Mouse (Mus musculus): ENCODE data around the gene Shkbp1. TPM values are rescaled to one million over a fixed set of nuclear protein-coding genes. Genes with fewer than 3 reads are reported as not detected.

The Shkbp1 gene
- polyA plus RNA-seq, 1 experiment, result 44.5 TPM

- H3K9ac ChIP-seq (ENCODE audit: low read depth, poor library complexity, severe bottlenecking), result peak within 1 kb of the TSS; percentile 78
- H3K27me3 ChIP-seq (ENCODE audit: control insufficient read depth, insufficient read depth, low read length, poor library complexity, severe bottlenecking), result no peaks in the 10 kb centered on the region
- peak within 1 kb of the TSS; percentile 75 for H3K4me3 ChIP-seq (ENCODE audit: low read depth, low read length)
- H3K4me1 ChIP-seq (ENCODE audit: control insufficient read depth, insufficient read depth, low read length), result no peaks in the 10 kb centered on the region
- H3K36me3 ChIP-seq (ENCODE audit: control insufficient read depth, insufficient read depth, low read length, poor library complexity, severe bottlenecking), result 0 out of 2 replicates have a peak, but pooled peaks cover 3% of the 10 kb centered on the region
- H3K9me3 ChIP-seq (replicated peaks; ENCODE audit: control insufficient read depth, insufficient read depth, low read length, poor library complexity, severe bottlenecking), result no peaks in the 10 kb centered on the region
- H3K27ac ChIP-seq (ENCODE audit: insufficient read depth, low read length), result peak within 1 kb of the TSS; percentile 65
- TF ChIP-seq POLR2A (IDR thresholded peaks at IDR 0.05; ENCODE audit: insufficient read depth, low read length) (peak; percentile 6), CTCF (IDR thresholded peaks at IDR 0.05; ENCODE audit: low read depth, low read length) (no peak)
These were observed 1.2 kb upstream of the Shkbp1 start, which contains the start of gene Gm20479 for GRCm38 (mm10) chr7:27356861-27357594. Gene Gm20479 (minus strand): TSS chr7:27357419.

- Histone ChIP-seq H3K27me3 (ENCODE audit: control insufficient read depth, insufficient read depth, low read length, poor library complexity, severe bottlenecking) (no peaks in the 10 kb centered on the region), H3K4me3 (ENCODE audit: low read depth, low read length) (peak overlapping the region; percentile 75), H3K9ac (ENCODE audit: low read depth, poor library complexity, severe bottlenecking) (peak overlapping the region; percentile 78)
These were observed 429 bp upstream of the Shkbp1 start for GRCm38 (mm10) chr7:27356248-27356647.

GRCm38 (mm10) chr7:27355261-27355660, 558 bp downstream of the Shkbp1 start:
- Histone ChIP-seq H3K9ac (ENCODE audit: low read depth, poor library complexity, severe bottlenecking) (peak overlapping the region; percentile 78), H3K9me3 (replicated peaks; ENCODE audit: control insufficient read depth, insufficient read depth, low read length, poor library complexity, severe bottlenecking) (no peaks in the 10 kb centered on the region), H3K27ac (ENCODE audit: insufficient read depth, low read length) (peak overlapping the region; percentile 59), H3K36me3 (ENCODE audit: control insufficient read depth, insufficient read depth, low read length, poor library complexity, severe bottlenecking) (peaks cover 5% of the 10 kb centered on the region), H3K4me3 (ENCODE audit: low read depth, low read length) (peak overlapping the region; percentile 92), H3K4me1 (ENCODE audit: control insufficient read depth, insufficient read depth, low read length) (no peaks in the 10 kb centered on the region), H3K27me3 (ENCODE audit: control insufficient read depth, insufficient read depth, low read length, poor library complexity, severe bottlenecking) (no peaks in the 10 kb centered on the region)
- TF ChIP-seq CTCF (IDR thresholded peaks at IDR 0.05; ENCODE audit: low read depth, low read length) (no peak), EP300 (IDR thresholded peaks at IDR 0.05; ENCODE audit: insufficient read depth, low read depth, low read length) (no peak), POLR2A (IDR thresholded peaks at IDR 0.05; ENCODE audit: insufficient read depth, low read length) (no peak)

More at GRCm38 (mm10) chr7:27356248-27356647, 429 bp upstream of the Shkbp1 start:
- Histone ChIP-seq H3K36me3 (ENCODE audit: control insufficient read depth, insufficient read depth, low read length, poor library complexity, severe bottlenecking) (0 out of 2 replicates have a peak, but pooled peaks cover 3% of the 10 kb centered on the region), H3K27ac (ENCODE audit: insufficient read depth, low read length) (peak overlapping the region; percentile 65), H3K9me3 (replicated peaks; ENCODE audit: control insufficient read depth, insufficient read depth, low read length, poor library complexity, severe bottlenecking) (no peaks in the 10 kb centered on the region), H3K4me1 (ENCODE audit: control insufficient read depth, insufficient read depth, low read length) (no peaks in the 10 kb centered on the region)
- TF ChIP-seq POLR2A (IDR thresholded peaks at IDR 0.05; ENCODE audit: insufficient read depth, low read length) (no peak), EP300 (IDR thresholded peaks at IDR 0.05; ENCODE audit: insufficient read depth, low read depth, low read length) (no peak), CTCF (IDR thresholded peaks at IDR 0.05; ENCODE audit: low read depth, low read length) (no peak)

GRCm38 (mm10) chr7:27354783-27355182, 1.0 kb downstream of the Shkbp1 start:
- H3K4me3 ChIP-seq (ENCODE audit: low read depth, low read length), result peak overlapping the region; percentile 46
- TF ChIP-seq CTCF (IDR thresholded peaks at IDR 0.05; ENCODE audit: low read depth, low read length) (no peak), POLR2A (IDR thresholded peaks at IDR 0.05; ENCODE audit: insufficient read depth, low read length) (no peak), EP300 (IDR thresholded peaks at IDR 0.05; ENCODE audit: insufficient read depth, low read depth, low read length) (no peak)
- H3K9ac ChIP-seq (ENCODE audit: low read depth, poor library complexity, severe bottlenecking), result peak overlapping the region; percentile 78
- peaks cover 5% of the 10 kb centered on the region for H3K36me3 ChIP-seq (ENCODE audit: control insufficient read depth, insufficient read depth, low read length, poor library complexity, severe bottlenecking)
- H3K4me1 ChIP-seq (ENCODE audit: control insufficient read depth, insufficient read depth, low read length), result no peaks in the 10 kb centered on the region
- peak overlapping the region; percentile 42; the same call in 1 of the 2 replicates for H3K27ac ChIP-seq (ENCODE audit: insufficient read depth, low read length)
- H3K9me3 ChIP-seq (replicated peaks; ENCODE audit: control insufficient read depth, insufficient read depth, low read length, poor library complexity, severe bottlenecking), result no peaks in the 10 kb centered on the region
- no peaks in the 10 kb centered on the region for H3K27me3 ChIP-seq (ENCODE audit: control insufficient read depth, insufficient read depth, low read length, poor library complexity, severe bottlenecking)

GRCm38 (mm10) chr7:27354144-27354543, 1.7 kb downstream of the Shkbp1 start:
- H3K27ac ChIP-seq (ENCODE audit: insufficient read depth, low read length), result no peak overlapping the region
- no peaks in the 10 kb centered on the region for H3K4me1 ChIP-seq (ENCODE audit: control insufficient read depth, insufficient read depth, low read length)
- H3K9ac ChIP-seq (ENCODE audit: low read depth, poor library complexity, severe bottlenecking), result peak overlapping the region; percentile 78
- TF ChIP-seq POLR2A (IDR thresholded peaks at IDR 0.05; ENCODE audit: insufficient read depth, low read length), result no peak
- no peak for TF ChIP-seq CTCF (IDR thresholded peaks at IDR 0.05; ENCODE audit: low read depth, low read length)
- no peak for TF ChIP-seq EP300 (IDR thresholded peaks at IDR 0.05; ENCODE audit: insufficient read depth, low read depth, low read length)
- peak overlapping the region; percentile 53 for H3K4me3 ChIP-seq (ENCODE audit: low read depth, low read length)
- no peaks in the 10 kb centered on the region for H3K27me3 ChIP-seq (ENCODE audit: control insufficient read depth, insufficient read depth, low read length, poor library complexity, severe bottlenecking)
- H3K9me3 ChIP-seq (replicated peaks; ENCODE audit: control insufficient read depth, insufficient read depth, low read length, poor library complexity, severe bottlenecking), result no peaks in the 10 kb centered on the region
- H3K36me3 ChIP-seq (ENCODE audit: control insufficient read depth, insufficient read depth, low read length, poor library complexity, severe bottlenecking), result peaks cover 5% of the 10 kb centered on the region

- Histone ChIP-seq H3K9me3 (replicated peaks; ENCODE audit: control insufficient read depth, insufficient read depth, low read length, poor library complexity, severe bottlenecking) (no peaks in the 10 kb centered on the region), H3K4me3 (ENCODE audit: low read depth, low read length) (peak overlapping the region; percentile 46), H3K36me3 (ENCODE audit: control insufficient read depth, insufficient read depth, low read length, poor library complexity, severe bottlenecking) (peaks cover 7% of the 10 kb centered on the region), H3K4me1 (ENCODE audit: control insufficient read depth, insufficient read depth, low read length) (peaks cover 6% of the 10 kb centered on the region), H3K9ac (ENCODE audit: low read depth, poor library complexity, severe bottlenecking) (no peak overlapping the region), H3K27ac (ENCODE audit: insufficient read depth, low read length) (peak overlapping the region; percentile 66), H3K27me3 (ENCODE audit: control insufficient read depth, insufficient read depth, low read length, poor library complexity, severe bottlenecking) (no peaks in the 10 kb centered on the region)
- TF ChIP-seq POLR2A (IDR thresholded peaks at IDR 0.05; ENCODE audit: insufficient read depth, low read length), result peak; percentile 62
- TF ChIP-seq EP300 (IDR thresholded peaks at IDR 0.05; ENCODE audit: insufficient read depth, low read depth, low read length), result no peak
These were observed 10.4 kb downstream of the Shkbp1 start for GRCm38 (mm10) chr7:27345444-27345843.

Measured in ES-Bruce4 (cell line).